Mouse (Mus musculus) mouse trophoblast stem cell (cell line): ENCODE results near the gene Syt2.

Source experiments
- in situ Hi-C, 2 experiments: fragments of 300-500 bp; cut with MseI, MboI; formaldehyde crosslinking; loops; 2 replicates in 1 of 2; 3 replicates in 1 of 2; pipeline ENCODE4 v1.15.1; 2025

Syt2 gene

DNA sequence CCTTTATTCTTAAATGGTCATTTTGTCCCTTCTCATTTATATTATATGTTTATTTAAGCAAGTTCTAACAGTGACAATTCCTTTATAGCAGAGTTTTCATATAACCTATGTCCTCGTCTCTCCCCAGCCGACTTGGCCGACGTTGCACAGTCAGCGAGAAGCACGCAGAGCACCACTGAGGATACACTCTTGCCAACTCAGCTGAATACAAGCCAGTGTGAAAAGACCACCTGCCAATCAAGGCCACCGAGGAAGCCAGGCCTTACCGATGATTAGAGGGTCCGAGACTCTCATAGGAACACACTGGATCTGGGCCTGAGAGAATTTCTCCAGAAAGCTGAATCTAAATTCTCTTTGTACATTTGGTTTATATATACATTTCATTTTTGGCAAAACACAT lies 159.0 kb downstream of the Syt2 start:
- in situ Hi-C loops, result no loop called here
